8 mouse cellular contexts compared by ENCODE assay signal in genomic region chr7:19404476-19404875, GRCm38 (mm10). TPM values are rescaled to one million over a fixed set of nuclear protein-coding genes. Genes with fewer than 3 reads are reported as not detected.
DNase-seq lines count a peak whose midpoint lies in the region; ATAC-seq and TF ChIP-seq lines count a peak whose summit lies in the region.

TSS of gene Ckm (plus strand) at chr7:19404776.

- no peak for TF ChIP-seq EP300 in heart, postnatal 0 days (IDR thresholded peaks at IDR 0.05; ENCODE audit: low read depth)

- peak within 1 kb of the TSS; percentile 97 for H3K4me2 ChIP-seq in embryonic facial prominence, embryonic 12.5 days (replicated peaks)
- peak within 1 kb of the TSS; percentile 96 for H3K4me2 ChIP-seq in heart, postnatal 0 days (ENCODE audit: low read depth, low read length)
- H3K4me2 ChIP-seq in liver, embryonic 16.5 days (ENCODE audit: low read depth, low read length), result peak within 1 kb of the TSS; percentile 85

- no peaks in the 10 kb centered on the region for H3K36me3 ChIP-seq in embryonic facial prominence, embryonic 12.5 days
- H3K36me3 ChIP-seq in heart, postnatal 0 days (replicated peaks; ENCODE audit: control insufficient read depth, insufficient read depth, low read length), result no peaks in the 10 kb centered on the region
- H3K36me3 ChIP-seq in liver, embryonic 16.5 days (ENCODE audit: control insufficient read depth, insufficient read depth), result no peaks in the 10 kb centered on the region

- 0 out of 2 replicates have a peak within 1 kb of the TSS, but pooled peaks have one; percentile 41 for H3K27ac ChIP-seq in embryonic facial prominence, embryonic 12.5 days
- no peak within 1 kb of the TSS for H3K27ac ChIP-seq in heart, postnatal 0 days (ENCODE audit: low read depth)
- no peak within 1 kb of the TSS for H3K27ac ChIP-seq in liver, embryonic 16.5 days (ENCODE audit: low read length)

- peak within 1 kb of the TSS; percentile 59 for H3K4me3 ChIP-seq in embryonic facial prominence, embryonic 12.5 days
- peak within 1 kb of the TSS; percentile 64 for H3K4me3 ChIP-seq in heart, postnatal 0 days (ENCODE audit: low read depth, low read length)
- peak within 1 kb of the TSS; percentile 62 for H3K4me3 ChIP-seq in liver, embryonic 16.5 days (ENCODE audit: low read depth, low read length)

- TF ChIP-seq CTCF in heart, postnatal 0 days (IDR thresholded peaks at IDR 0.05; ENCODE audit: low read depth), result no peak

- peak within 1 kb of the TSS; percentile 55 for H3K9ac ChIP-seq in embryonic facial prominence, embryonic 12.5 days
- H3K9ac ChIP-seq in heart, postnatal 0 days (replicated peaks; ENCODE audit: low read depth, low read length), result peak within 1 kb of the TSS; percentile 53
- peak within 1 kb of the TSS; percentile 20; the same call in 1 of the 2 replicates for H3K9ac ChIP-seq in liver, embryonic 16.5 days (ENCODE audit: low read depth, low read length)

- H3K27me3 ChIP-seq in embryonic facial prominence, embryonic 12.5 days, result peaks cover 57% of the 10 kb centered on the region
- peaks cover 34% of the 10 kb centered on the region for H3K27me3 ChIP-seq in heart, postnatal 0 days (ENCODE audit: control insufficient read depth, insufficient read depth, low read length)
- H3K27me3 ChIP-seq in liver, embryonic 16.5 days (ENCODE audit: control insufficient read depth, insufficient read depth, low read depth, low read length), result peaks cover 39% of the 10 kb centered on the region

- ATAC-seq in embryonic facial prominence, embryonic 12.5 days (ENCODE audit: insufficient number of reproducible peaks, insufficient read depth, low FRiP score, low TSS enrichment), result no peak
- no peak for ATAC-seq in heart, postnatal 0 days (ENCODE audit: insufficient read depth, low read depth)
- no peak for ATAC-seq in liver, embryonic 16.5 days (ENCODE audit: low read depth)

- no peak for DNase-seq in adrenal gland, postnatal 4 days (ENCODE audit: low spot score in 2 of 2)
- no peak for DNase-seq in adrenal gland, postnatal 36 days
- DNase-seq in heart, postnatal 0 days (ENCODE audit: low spot score), result no peak
- no peak for DNase-seq in cerebellum, postnatal 10 days
- no peak for DNase-seq in left cerebral cortex, postnatal 14 days (ENCODE audit: low spot score in 2 of 2)
- DNase-seq in kidney, postnatal 36 days, result no peak

- WGBS in embryonic facial prominence, embryonic 12.5 days, result 47% methylated on average over 7 of the region's 7 CpGs
- 54% methylated on average over 7 of the region's 7 CpGs for WGBS in heart, postnatal 0 days
- WGBS in liver, embryonic 16.5 days (ENCODE audit: insufficient replicate concordance), result 37% methylated on average over 7 of the region's 7 CpGs

- peaks cover 14% of the 10 kb centered on the region for H3K4me1 ChIP-seq in embryonic facial prominence, embryonic 12.5 days
- H3K4me1 ChIP-seq in heart, postnatal 0 days (ENCODE audit: control insufficient read depth, insufficient read depth), result 0 out of 2 replicates have a peak, but pooled peaks cover 5% of the 10 kb centered on the region
- peaks cover 15% of the 10 kb centered on the region for H3K4me1 ChIP-seq in liver, embryonic 16.5 days (ENCODE audit: control insufficient read depth, low read depth, low read length)

- intact Hi-C loops in left cerebral cortex, postnatal 14 days (cut with DNase I), result loop anchor here (10.0 kb wide), 3 partner anchors 170 to 290 kb away; partner anchors contain the start of genes Apoc1, Apoe, Gemin7 and Zfp296

- H3K9me3 ChIP-seq in embryonic facial prominence, embryonic 12.5 days, result peaks cover 4% of the 10 kb centered on the region; the same call in 1 of the 2 replicates
- H3K9me3 ChIP-seq in heart, postnatal 0 days (replicated peaks; ENCODE audit: control insufficient read depth, low read length), result peaks cover 5% of the 10 kb centered on the region; the same call in 1 of the 2 replicates
- H3K9me3 ChIP-seq in liver, embryonic 16.5 days (replicated peaks; ENCODE audit: control insufficient read depth, low read length), result peaks cover 7% of the 10 kb centered on the region

RNA-seq across cellular contexts. Expression of gene Ckm, which starts in this region (rescaled TPM):
- 100 to 1,000 TPM; 103 to 234 TPM for total RNA-seq in adrenal gland, postnatal 4 days (2021)
- under 1 TPM in 1 of 2 experiments, not detected in 1; 0.66 TPM for total RNA-seq in adrenal gland, postnatal 36 days (2021)
- polyA plus RNA-seq in embryonic facial prominence, embryonic 12.5 days (2016; fragmentation: Nextera tagmentation; extraction: Ambion mirVana), result 0.52 TPM in 1 of 2 replicates, not detected in the other
- 4,715 and 5,632 TPM in 2 replicates for total RNA-seq in heart, postnatal 0 days (2014; rRNA removed; ENCODE audit: low replicate concordance)
- 4,516 and 4,665 TPM in 2 replicates for polyA plus RNA-seq in heart, postnatal 0 days (2015; fragmentation: Nextera tagmentation; extraction: Ambion mirVana)
- 27.9 and 65.4 TPM in 2 replicates for polyA plus RNA-seq in liver, embryonic 16.5 days (2015; fragmentation: Nextera tagmentation; extraction: Ambion mirVana)
- total RNA-seq in left cerebral cortex, postnatal 14 days (2021), result under 1 TPM; 0.36 to 0.86 TPM

Comparison
In these comparisons a context has a peak if more than half of its experiments do, and no peak if none do; other contexts are left out.
1. RNA of gene Ckm (total RNA-seq): 4,715 to 5,632 TPM in heart, postnatal 0 days and 103 to 234 TPM in adrenal gland, postnatal 4 days; 0.36 to 0.86 TPM in left cerebral cortex, postnatal 14 days and 0.66 TPM in adrenal gland, postnatal 36 days; every median in the first group is over 10 times any median in the second.
2. RNA of gene Ckm (total RNA-seq): 4,715 to 5,632 TPM in heart, postnatal 0 days; 103 to 234 TPM in adrenal gland, postnatal 4 days; every median in the first group is over 10 times any median in the second.
3. RNA of gene Ckm (polyA plus RNA-seq): 4,516 to 4,665 TPM in heart, postnatal 0 days; 27.9 to 65.4 TPM in liver, embryonic 16.5 days and 0.52 TPM in embryonic facial prominence, embryonic 12.5 days; every median in the first group is over 10 times any median in the second.
4. Peak in every context shown above with its lines, with median percentiles within 50 percentile points of each other: H3K4me2 ChIP-seq, H3K4me3 ChIP-seq and H3K9ac ChIP-seq.